Mouse (Mus musculus): Measurements from ENCODE around the gene Radil.

GRCm38 (mm10) chr5:142493307-142493706, 57.6 kb downstream of the Radil start:
- TF ChIP-seq USF2 (conservative IDR thresholded peaks at IDR 0.05; ENCODE audit: low read depth, low read length) (no peak), POLR2A (IDR thresholded peaks at IDR 0.05; ENCODE audit: low read depth, low read length) (no peak), SIN3A (IDR thresholded peaks at IDR 0.05; ENCODE audit: low read length) (no peak), EP300 (IDR thresholded peaks at IDR 0.05; ENCODE audit: low read length) (no peak)
